Mouse (Mus musculus) CD4-positive, CD25-positive, alpha-beta regulatory T cell, adult 2 months (primary cell): ENCODE results near the gene Ttc28.
A peak's percentile ranks its signal among the peaks of the same experiment; 100 is the strongest.

ENCODE experiments used
- DNase-seq: peaks from one replicate; pipeline ENCODE4 v3.0.0-alpha.2; 2012; ENCODE audit warnings: low read depth, low spot score

Gene Ttc28

DNA sequence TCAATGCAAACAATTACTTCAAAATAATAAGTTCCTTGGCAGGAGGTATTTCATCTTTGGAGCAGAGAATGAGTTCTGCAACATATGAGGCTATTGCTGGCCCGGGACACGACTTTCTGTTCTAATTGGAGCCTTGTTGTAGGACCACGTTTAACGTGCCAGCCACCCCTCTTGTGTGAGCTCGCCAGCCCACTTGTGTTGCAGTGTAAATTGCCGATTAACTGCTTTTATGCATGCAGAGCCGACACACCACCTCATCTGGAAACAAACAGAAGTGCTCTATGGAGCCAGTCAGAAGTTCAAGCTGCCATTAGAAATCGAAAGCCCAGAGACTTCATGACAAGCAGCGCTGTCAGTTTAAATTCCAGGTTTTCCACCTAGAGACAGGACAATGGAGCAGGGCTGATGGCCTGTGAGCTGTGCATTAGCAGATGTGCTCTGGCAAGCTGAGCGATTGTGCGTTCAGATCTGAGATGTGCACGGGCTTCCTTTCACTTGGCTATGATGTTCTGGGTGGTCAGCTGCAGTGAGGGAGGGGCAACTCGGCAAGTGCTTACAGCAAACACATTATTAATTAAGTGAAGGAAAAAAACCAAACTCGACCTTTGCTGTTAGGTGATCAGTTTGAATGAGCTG is 167.4 kb downstream of the Ttc28 start:
- DNase-seq: no peak

DNA sequence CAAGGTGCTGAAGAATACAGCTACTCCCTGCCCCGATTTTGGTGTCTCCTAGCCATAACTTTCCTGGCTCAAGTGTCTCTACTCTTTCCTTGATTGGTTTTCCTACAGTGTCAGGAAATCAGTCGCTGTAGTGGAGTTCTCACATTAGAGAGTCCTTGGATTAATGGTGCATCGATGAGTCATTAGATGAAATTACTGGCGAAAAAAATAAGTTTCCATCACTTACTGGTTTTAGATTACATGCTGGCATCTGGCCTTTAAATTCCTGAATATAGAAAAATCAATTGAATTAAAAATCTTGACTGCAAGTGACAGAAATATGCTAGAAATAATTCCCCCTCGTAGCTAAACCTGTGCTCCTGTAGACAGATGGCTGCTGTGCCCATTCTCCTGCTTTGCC is 168.4 kb downstream of the Ttc28 start:
- no peak for DNase-seq

DNA sequence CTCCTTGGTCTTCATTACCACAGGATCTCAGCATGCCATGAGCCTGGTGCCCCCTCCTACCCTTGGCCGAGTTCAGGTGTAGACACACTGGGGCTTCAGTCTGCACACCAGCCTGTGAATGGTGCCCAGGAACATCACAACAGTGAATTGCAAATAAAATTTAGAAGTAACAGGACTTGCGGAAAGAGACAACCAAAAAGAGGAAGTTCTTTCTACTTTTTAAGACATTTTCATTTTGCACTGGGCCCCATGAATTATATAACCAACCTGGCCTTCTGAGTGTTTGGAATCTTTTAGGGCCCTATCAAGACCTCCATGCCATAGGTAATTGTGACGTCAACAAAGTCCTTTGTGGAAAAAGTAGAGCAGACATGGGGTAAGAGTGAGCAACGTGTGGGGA is 170.0 kb downstream of the Ttc28 start:
- no peak for DNase-seq

DNA sequence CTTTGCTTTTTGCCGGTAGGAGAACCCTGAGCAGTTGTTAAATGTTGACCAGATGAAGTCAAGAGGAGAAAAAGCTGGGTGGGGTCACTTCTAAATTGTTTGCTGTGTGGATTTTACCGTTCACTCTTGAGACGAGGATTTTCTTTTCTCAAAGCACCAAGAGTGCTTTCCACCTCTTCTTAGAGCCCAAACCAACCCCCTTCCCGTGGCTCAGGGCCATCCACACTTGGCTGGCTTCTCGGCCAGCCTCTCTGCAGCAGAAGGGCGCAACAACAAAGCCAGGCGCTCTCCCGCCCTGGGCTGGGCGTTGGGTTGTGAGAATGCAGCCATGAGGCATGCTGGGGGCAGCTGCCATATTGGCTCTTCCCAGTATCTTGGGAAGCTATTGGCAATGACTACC is 170.5 kb downstream of the Ttc28 start:
- DNase-seq: no peak

DNA sequence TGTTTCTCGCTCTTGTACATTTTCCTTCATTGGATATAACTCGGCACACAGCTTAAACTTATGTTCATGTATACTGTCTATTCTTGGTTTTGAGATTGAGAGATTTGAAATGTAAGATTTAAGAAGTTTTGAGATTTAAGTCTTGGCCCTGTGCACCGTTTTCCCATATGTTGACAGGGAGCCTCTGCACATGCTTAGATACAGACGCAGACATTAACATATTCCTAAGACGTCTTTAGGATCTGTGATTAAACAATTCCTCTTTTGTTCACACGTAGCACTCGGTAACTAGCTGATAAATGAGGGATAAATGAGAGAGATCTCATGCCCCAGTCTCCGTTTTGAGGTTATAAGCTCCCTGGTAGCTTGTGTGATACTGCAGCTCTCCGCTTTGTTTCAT is 174.8 kb downstream of the Ttc28 start:
- no peak for DNase-seq

DNA sequence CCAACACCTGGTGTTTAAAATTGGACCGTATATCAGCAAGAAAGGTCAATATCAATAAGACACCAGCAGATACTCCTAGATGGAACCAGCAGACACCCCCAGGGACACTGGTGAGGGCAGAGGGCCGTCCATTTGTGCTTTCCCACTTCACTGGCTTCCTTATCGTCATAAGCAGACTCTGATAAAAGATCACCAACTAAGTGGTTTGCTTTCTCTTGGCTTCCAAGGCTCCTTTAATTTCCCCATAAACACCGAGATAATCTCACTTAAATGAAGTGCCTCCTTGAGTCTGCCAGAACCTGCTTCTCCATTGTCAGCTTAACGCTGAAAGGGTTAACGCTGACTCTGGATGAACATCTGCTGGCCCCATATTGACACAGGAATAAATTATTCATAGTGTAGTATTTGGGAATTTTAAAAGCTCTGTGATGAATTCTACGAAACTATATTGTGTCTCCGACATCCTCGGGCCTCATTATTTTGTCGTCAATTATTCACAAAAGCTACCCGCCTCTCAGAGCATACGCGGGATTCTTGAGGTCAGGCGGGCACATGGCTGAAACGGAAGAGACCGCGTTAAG is 175.3 kb downstream of the Ttc28 start:
- DNase-seq: no peak

DNA sequence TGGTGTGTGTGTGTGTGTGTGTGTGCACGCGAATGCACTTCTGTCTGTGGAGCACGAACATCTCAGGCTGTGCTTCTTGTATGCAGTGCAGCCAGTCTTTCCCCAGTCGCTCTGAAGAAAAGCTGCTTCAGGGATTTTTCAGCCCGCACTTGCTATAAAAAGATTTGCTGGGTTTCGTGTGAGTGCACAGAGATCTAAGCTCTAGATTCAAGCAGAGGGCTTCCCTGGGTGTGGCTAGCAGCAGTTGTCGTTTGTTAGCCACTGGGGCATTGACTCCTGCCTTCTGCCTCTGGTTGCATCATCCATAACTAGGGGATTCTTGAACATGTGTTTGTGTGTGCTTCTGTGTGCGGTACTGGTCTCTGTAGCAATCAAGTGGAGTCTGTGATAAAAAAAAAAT is 175.9 kb downstream of the Ttc28 start:
- peak; percentile 27 for DNase-seq

DNA sequence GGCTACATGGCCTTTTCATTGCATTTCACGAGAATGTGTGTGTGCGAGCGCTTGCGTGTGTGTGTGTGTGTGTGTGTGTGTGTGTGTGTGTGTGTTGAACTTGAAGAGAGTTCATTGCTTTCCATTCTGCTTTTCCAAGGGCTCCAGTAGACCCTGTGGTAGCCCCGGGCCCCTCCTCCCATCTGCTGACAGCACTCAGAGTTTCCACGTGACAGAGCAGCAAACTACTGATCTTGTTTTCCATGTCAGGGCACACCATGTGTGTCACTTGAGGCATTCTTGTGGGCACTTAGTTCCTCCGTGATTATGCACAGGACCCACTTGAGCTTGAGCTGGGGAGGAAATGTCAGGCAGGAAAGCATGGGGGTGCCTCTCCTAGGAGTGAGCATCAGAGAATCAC is 177.5 kb downstream of the Ttc28 start:
- DNase-seq: peak; percentile 58

DNA sequence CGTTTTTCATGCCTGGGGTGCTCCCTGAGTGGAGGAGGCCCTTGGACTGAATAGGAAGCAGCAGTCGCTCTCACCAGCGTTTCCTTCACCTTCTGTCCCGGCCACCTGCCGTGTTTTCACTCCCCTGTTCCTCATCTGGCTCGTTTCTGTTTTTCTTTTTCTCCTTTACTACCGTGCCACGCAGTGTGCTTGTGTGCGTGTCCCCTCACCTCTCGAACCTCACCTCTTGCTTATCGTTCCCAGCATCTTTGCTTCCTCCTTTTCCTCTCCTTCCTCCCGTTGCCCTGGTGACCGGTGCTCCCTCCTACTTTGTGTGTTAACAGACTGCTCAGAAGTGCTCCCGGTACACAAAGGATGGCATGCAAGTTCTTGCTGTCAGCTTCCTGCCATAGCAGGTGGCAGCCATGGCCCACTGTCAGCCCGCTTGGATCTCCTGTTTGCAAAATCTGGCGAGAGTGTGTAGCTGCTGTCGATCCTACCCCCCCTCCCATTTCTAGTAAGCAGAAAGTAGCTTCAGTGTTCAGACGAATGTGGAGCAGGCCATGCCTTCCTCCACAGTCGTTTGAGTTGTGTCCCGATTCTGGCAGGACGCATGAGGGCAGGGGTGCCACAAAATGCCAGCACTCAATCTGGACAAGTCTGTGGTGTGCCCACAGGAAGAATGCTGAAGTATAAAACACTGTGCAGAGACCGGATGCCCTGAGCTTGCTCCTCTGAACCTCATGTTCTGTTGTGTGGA is 179.0 kb downstream of the Ttc28 start:
- peak; percentile 65 for DNase-seq

DNA sequence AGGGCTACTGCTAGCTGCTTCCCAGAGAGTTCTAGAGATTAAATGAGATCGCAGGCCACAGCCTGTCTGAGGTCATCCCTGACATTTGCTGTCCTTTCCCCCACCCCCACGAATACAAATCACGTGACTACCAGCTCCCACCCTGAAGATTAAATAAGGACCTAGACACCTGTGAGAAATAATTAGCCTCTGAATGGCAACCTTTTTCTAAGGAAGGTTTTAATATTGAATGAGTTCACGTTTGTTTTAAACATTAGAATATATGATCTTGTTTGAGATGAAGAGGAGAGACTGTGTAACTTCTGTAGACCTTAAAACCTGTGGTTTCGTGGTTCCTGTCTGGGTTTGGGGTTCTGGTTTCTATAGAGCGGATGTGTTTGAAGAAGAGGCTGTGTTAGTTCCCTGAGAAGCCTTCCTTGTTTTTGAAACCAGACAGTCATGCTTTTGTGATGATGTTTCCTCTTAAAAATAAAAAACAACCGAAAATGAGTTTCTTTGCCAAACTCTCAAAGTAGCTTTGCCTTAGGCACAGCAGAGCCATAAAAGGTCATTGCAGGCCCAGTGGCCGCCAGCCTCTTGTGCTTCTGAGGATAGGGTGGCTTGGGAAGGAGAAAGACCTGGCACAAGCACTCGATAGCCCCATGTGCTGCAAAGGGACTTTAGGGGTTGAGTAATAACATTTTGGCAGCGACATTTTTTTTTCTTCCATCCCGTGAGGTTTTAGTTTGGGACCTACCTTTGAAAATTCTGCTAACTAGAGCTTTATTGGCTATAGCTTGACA is 179.7 kb downstream of the Ttc28 start:
- peak; percentile 74 for DNase-seq

DNA sequence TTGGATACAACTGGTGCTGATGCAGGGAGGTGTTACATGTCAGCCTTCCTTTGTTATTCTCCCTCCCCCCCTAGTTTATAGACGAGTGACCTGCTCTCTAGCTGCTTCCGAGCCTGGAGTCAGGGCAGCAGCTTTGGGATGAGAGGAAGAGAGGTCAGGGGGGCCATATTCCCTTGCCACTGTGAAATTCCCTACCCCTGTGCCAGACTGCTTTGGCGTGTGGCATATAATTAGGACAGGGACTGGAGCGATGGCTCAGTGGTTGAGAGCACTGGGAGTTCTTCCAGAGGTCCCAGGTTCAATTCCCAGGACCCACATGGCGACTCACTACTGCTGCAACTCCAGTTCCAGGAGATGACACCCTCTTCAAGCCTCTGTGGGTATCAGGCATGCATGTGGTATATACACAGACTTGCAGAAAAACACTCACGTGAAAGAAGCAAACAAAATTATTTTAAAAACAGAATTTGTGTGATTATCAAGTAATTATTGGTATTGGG is 180.7 kb downstream of the Ttc28 start:
- no peak for DNase-seq

DNA sequence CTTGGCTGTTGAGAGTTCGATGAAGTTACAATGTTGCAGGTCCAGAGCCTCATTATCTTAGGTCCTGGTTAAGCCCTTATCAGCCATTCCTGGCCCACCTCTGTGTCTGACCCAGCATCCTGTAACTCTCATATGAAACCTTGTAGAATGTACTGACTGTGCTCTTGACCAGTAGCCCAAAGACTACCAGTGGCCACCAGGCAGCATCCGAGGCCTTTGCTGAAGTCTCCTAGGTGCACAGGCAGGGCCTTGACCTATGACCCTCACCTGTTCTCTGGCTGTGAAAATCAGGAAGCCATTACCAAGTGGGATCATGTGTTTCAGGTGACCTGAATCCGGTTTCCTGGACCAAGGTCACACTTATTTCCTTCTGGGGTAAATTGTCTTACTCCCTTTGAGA is 183.6 kb downstream of the Ttc28 start:
- DNase-seq: no peak

DNA sequence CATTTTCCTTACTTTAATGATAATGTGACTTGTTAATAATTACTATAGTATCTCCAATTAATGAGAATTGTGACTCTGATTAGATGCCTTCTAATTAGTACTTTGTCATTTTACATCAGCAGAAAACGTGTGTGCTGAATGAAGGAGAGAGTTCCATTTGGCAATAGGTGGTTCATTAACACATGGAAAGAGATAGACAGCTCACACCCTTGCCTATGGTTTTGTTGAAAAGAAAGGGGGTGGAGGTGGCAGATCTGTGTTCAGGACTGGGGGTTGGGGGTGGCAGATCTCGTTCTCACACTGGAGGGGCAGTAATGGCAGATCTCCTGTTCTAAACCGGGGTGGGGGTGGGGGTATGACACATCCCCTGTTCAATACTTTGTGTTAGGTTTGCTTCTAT is 184.4 kb downstream of the Ttc28 start:
- no peak for DNase-seq

DNA sequence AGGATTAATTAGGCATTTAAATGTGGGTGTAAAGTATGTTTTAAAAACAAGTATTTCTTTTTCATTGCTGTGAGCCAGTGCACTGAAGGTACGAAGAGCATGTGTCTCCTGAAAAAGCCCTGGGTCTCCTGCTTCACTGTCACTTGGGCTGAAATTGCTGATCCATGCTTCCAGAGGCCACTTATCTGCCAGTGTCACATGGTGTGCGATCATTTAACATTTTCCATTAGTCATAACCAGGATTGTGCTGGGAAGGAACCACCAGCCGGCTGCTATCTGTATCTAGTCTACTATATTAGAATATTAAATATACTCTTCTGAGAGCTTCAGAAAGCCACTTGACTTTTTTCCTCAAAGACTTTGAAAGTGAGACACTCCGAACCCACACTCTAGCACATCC is 186.2 kb downstream of the Ttc28 start:
- no peak for DNase-seq

DNA sequence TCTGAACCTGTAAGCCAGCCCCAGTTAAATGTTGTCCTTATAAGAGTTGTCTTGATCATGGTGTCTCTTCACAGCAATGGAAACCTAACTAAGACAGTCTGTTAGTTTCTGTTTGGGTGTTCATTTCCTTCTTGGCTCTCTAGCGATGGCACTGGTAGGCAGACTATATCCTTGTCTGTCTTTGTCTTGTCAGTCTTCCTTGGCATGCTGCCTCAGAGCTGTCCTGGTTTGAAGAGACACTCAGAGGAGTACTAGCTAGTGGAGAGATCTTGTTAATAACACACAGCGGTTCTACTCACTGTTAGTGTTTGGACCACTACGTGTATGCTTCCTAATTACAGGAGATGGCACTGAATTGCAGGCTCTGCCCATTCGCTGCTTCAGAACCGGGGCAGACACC is 189.9 kb downstream of the Ttc28 start:
- no peak for DNase-seq

DNA sequence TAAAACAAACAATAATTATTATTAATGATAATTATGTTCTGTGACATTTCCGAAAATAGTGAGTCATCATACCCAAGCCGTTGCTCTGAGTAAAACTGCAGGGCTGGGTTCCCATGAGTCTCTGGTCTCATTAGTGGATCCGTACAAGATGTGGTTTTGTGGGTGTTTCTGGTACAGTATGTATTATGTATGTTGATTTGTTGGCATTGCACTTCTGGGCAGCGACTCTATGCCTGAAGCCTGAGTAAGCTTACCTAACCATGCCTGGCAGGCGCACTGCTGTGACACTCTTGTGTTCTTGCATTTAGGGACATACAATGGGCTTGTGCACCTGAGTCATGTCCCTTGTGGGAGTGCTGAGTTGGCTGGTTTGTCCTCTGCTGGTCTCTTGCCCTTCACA is 190.3 kb downstream of the Ttc28 start:
- DNase-seq: no peak

DNA sequence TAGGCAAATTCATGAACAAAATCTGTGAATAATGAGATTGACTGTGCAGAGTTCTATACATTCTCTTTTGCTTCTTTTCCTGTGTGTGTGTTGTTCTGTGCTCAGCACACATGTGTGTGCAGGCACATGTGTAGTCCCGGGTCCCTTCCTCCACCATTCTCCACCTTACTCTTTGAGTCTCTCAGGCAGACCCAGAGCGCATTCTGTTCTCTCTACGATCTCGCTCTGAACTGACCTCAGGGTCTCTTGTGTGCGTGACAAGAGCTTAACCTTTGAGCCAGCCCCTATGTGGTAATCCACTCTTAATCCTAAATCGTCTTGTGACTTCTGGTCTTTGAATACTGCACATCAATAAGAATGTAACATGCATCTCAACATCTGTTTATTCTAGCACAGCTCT is 190.8 kb downstream of the Ttc28 start:
- DNase-seq: no peak

DNA sequence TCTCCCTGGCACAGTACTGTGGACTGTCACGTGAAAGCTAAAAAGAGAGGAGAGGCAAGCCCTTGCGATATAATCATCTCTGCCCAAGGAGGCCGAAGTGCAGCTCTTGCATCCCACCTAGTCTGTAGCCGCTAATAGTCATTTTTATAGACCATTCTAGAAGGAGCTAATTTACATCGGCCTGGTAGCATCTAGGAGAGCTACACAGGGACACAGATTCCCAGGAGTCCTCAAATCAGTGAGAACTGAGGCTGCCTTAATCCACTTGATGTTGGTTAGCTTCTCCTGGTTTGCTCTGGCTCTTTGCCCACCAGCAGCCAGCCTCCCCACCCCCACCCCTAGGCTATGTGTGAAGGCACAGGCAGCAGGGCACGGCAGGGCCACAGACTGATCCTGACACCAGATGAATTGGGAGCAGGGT is 193.7 kb downstream of the Ttc28 start:
- no peak for DNase-seq

DNA sequence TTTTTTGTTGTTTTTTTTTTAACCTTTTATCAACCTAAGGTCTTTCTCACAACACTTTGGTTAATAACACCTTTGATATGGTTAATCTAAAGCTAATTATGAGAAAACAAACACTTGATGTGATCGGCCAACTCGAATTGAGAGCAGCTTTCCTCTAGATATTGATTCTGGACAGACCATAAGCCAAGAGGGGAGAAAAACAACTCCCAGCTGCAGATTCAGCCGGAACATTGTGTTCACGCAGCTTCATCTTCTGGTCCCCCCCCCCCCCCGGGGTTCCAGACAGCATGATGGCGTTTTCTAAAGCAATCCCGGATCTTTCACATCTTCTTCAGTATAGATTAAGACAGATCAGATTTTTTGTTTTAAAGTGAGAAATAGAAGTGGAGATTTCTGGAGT is 194.4 kb downstream of the Ttc28 start:
- no peak for DNase-seq

DNA sequence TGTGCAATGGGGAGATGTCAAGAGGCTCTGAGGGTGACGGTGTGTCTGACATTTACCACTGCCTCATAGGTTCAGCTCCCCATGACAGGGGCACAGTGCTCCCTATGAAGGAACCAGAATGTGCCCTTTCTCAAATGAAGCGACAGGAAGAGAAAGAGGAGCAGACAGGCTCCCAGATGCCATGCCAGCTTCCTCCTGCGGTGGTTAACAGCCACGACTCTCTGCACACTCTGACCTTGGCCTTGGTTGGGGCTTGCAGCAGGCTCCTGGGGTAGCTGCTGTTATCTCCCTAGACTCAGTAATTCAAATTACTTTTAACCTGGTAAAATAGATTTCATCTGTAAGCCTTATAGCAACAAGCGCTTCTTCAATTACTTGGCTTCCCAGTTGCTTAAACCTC is 196.2 kb downstream of the Ttc28 start:
- DNase-seq: no peak

DNA sequence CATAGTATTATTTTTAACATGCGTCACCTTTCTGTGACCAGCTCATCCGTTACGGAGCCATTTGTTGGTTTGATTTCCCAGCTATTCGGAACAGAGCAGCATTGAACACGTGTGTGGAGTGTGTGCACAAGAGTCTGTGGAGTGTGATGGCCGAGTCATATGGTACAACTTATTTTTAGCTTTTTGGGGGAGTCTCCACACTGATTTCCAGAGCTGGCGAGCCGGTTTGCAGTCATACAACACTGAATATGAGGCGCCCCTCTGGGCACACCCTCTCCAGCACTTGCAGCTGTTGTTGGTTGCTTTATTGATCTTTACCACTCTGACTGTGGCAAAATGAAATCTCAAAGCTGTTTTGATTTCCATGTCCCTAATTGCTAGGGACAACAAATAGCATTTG is 197.7 kb downstream of the Ttc28 start:
- no peak for DNase-seq

DNA sequence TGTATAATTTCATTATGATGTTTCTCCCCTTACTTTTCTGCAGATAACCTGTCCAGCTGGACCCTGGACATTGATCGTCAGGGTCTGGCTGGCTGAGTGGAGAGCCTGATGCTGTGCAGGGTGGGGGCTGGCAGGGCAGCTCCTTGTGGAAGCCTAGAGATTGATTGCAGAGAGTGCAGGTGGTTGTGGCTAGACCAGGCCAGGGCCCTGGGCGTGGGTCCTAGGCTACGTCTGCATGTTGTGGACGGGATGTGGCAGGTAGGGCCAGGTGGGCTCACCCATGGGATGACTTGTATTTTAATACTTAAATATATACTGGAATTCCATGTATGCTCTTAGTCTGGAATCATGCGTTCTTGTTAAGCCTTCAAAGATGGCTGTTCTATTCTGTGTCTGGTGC is 201.0 kb downstream of the Ttc28 start:
- DNase-seq: no peak
